Mouse (Mus musculus) embryonic fibroblast, embryonic 13.5 days (primary cell): ENCODE results near the gene Cdkn2aip. TPM values are rescaled to one million over a fixed set of nuclear protein-coding genes. Genes with fewer than 3 reads are reported as not detected.

Experiments used
- H3K27ac ChIP-seq: 2 replicates; pipeline ENCODE4 v1.5.1; 2012; ENCODE audit warnings: low read length, control low read depth, inconsistent platforms; ENCODE audit not compliant: insufficient read depth
- H3K4me1 ChIP-seq: 2 replicates; pipeline ENCODE4 v1.6.1; 2011; ENCODE audit warnings: low read length; ENCODE audit not compliant: control insufficient read depth, insufficient read depth
- H3K4me3 ChIP-seq: 2 replicates; pipeline ENCODE4 v1.5.1; 2011; ENCODE audit warnings: mild to moderate bottlenecking, control low read depth, low read length; ENCODE audit not compliant: insufficient read depth
- CTCF ChIP-seq: IDR thresholded peaks from 2 replicates; pipeline ENCODE4 v1.5.1; 2011; ENCODE audit warnings: mild to moderate bottlenecking, control low read depth, low read length, moderate library complexity, borderline replicate concordance; ENCODE audit not compliant: insufficient read depth
- POLR2A ChIP-seq: IDR thresholded peaks from 2 replicates; pipeline ENCODE4 v1.6.1; 2011; ENCODE audit warnings: low read depth, mild to moderate bottlenecking, control low read depth, low read length, moderate library complexity
- polyA plus RNA-seq: library from polyadenylated mRNA; stranded (reverse); fragments of >200 nt; gene quantifications from 2 replicates; pipeline ENCODE4 v1.2.4, GENCODE M21; 2011; ENCODE audit warnings: low read depth; ENCODE audit not compliant: missing spikeins, insufficient read length

Cdkn2aip gene
- polyA plus RNA-seq, 1 experiment = 9.8 TPM

GRCm38 (mm10) chr8:47680306-47680705 is 33.4 kb downstream of the Cdkn2aip start:
- no peak for TF ChIP-seq POLR2A
- TF ChIP-seq CTCF = no peak
- H3K4me1 ChIP-seq = no peaks in the 10 kb centered on the region
- H3K4me3 ChIP-seq = no peak overlapping the region
- no peak overlapping the region for H3K27ac ChIP-seq

GRCm38 (mm10) chr8:47679603-47680002 is 34.1 kb downstream of the Cdkn2aip start:
- H3K4me1 ChIP-seq = no peaks in the 10 kb centered on the region
- H3K4me3 ChIP-seq = no peak overlapping the region
- TF ChIP-seq POLR2A (no peak), CTCF (no peak)
- H3K27ac ChIP-seq = no peak overlapping the region

- TF ChIP-seq POLR2A (no peak), CTCF (no peak)
- Histone ChIP-seq H3K4me3 (peak overlapping the region; percentile 7; the same call in 1 of the 2 replicates), H3K27ac (no peak overlapping the region), H3K4me1 (no peaks in the 10 kb centered on the region)
Measured at GRCm38 (mm10) chr8:47676631-47677030, 37.1 kb downstream of the Cdkn2aip start.

DNA sequence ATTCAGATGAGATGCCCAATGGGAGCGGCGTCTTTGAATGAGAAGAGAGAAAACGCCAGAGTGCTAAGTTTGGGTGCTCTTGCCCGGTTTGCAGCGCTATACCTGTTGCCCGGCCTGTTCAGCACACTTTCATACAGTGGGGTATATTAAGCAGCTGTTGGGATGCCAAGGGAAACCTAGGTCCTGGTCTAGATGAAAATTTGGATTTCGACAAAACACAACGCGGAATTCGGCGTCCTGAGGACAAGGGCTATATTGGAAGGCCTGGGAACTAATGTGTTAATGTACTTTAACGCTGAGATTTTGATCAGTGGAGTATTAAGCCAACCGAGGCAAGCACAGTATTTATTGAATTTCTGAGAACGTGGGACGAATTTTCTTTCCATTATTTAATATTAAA is 37.5 kb downstream of the Cdkn2aip start:
- Histone ChIP-seq H3K27ac (peak overlapping the region; percentile 90; the same call in 1 of the 2 replicates), H3K4me3 (peak overlapping the region; percentile 77), H3K4me1 (no peaks in the 10 kb centered on the region)
- TF ChIP-seq POLR2A (no peak; the same call in 1 of the 2 replicates), CTCF (no peak)

- H3K4me3 ChIP-seq = peak overlapping the region; percentile 77
- peak; percentile 63 for TF ChIP-seq POLR2A
- no peak for TF ChIP-seq CTCF
- H3K4me1 ChIP-seq = no peaks in the 10 kb centered on the region
- H3K27ac ChIP-seq = peak overlapping the region; percentile 90
Measured at GRCm38 (mm10) chr8:47675786-47676185, 37.9 kb downstream of the Cdkn2aip start.

GRCm38 (mm10) chr8:47674777-47675710 is 38.7 kb downstream of the Cdkn2aip start, which contains the start of gene Ing2:
TSS of gene Ing2 (minus strand) at chr8:47675556.
- Histone ChIP-seq H3K4me3 (peak within 1 kb of the TSS; percentile 95), H3K4me1 (no peaks in the 10 kb centered on the region; the same call in 1 of the 2 replicates), H3K27ac (peak within 1 kb of the TSS; percentile 90)
- TF ChIP-seq POLR2A (peak; percentile 67), CTCF (no peak)

DNA sequence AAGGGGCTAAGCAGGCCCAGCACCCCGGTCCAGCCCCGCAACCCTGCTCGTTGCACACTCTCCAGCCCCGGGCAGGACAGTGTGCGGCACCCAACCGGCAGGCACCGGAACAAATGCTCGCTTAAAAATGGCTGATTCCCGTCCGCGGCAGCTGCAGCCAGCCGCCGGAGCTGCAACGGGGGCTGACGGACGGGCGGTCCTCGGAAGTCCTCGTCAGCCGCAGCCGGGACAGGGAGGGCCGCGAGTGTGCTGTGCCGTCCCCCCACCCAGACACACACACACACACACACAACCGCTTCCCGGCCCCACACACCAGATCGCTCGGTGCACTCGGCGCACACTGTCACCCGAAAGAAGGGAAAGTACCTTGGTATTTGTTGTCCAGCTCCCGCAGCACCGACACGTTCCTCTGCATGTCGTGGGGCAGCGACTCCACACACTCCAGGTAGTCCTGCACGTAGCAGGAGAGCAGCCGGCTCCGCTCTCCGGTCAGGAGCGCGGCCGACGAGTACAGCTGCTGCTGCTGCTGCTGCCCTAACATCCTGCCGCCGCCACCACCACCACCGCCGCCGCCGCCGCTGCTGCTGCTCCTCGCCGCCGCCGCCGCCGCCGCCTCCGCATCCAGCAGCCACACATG is 39.5 kb downstream of the Cdkn2aip start:
- Histone ChIP-seq H3K4me3 (peak overlapping the region; percentile 95), H3K27ac (peak overlapping the region; percentile 8; the same call in 1 of the 2 replicates), H3K4me1 (no peaks in the 10 kb centered on the region; the same call in 1 of the 2 replicates)
- no peak for TF ChIP-seq CTCF
- TF ChIP-seq POLR2A = no peak

DNA sequence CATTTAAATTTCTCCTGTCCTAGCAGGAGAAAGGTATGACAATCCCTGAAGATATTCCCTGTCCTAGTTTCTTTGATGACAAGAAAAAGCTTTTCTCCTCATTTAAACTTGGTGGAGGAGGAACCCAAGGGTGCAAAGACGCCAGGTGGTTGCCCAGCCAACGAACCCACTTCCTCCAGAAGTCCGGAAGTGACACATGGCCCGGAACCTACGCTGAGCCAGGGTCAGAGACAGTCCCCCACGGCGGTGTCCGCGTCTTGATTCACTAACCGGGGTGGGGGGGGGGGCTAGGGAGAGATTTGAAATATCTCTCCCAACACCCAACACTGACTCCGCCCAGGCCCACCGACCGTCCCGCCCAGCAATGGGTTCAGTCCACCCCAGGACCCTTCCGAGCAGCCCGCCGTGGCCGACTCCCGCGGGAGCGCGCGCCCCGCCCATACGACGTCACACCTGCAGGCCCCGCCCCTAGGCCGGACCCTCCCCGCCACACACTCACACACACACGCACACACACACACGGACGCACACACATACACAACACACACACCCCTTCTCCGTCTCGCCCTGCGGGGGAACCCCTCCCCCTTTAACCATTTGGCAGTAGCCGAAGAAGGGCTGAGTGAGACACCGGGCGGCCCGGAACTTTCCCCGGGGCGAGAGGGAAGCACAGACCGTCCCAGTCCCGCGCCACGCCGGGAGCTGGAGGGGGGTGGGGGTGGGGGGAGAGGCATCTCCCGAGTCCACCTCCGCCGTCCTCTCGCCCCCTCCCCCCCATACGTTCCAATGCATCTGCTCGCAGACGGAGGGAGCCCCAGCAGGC is 40.2 kb downstream of the Cdkn2aip start:
- TF ChIP-seq CTCF (no peak), POLR2A (peak; percentile 77)
- 0 out of 2 replicates have a peak overlapping the region, but pooled peaks have one; percentile 23 for H3K27ac ChIP-seq
- peak overlapping the region; percentile 95 for H3K4me3 ChIP-seq
- H3K4me1 ChIP-seq = no peaks in the 10 kb centered on the region; the same call in 1 of the 2 replicates

DNA sequence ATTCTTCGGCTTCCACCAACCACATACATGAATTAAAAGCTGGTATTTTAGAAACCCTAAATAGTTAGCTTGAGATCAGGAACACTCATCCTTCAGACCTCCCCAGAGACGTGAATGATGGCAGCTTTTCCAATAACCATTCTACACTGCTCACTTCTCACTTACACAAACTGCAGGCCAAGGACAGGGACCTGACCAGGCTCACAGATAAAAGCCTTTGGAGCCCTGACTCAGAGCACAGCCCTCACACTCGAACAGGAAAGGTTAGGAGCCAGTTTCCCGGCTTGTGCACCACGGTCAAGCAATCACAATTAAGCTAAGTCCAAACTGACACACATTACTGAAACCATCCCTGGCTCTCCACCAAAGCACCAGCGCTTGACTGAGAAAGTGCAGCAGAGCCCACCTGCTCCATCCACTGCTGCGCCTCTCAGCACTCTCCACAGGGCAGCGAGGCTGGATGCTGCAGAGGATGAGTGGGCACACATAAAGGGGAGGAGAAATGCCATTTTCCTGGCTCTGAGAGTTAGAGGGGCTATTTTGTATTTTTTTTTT is 49.4 kb downstream of the Cdkn2aip start:
- H3K4me3 ChIP-seq = no peak overlapping the region
- TF ChIP-seq CTCF = no peak
- TF ChIP-seq POLR2A = no peak
- H3K27ac ChIP-seq = no peak overlapping the region
- no peaks in the 10 kb centered on the region for H3K4me1 ChIP-seq
